Mouse (Mus musculus): Measurements from ENCODE around the gene Ern1. TPM values are rescaled to one million over a fixed set of nuclear protein-coding genes. Genes with fewer than 3 reads are reported as not detected.

Ern1 gene
- polyA plus RNA-seq, 1 experiment, result 18.1 TPM

GRCm38 (mm10) chr11:106392597-106393330 is 94.9 kb downstream of the Ern1 start:
- TF ChIP-seq POLR2A (IDR thresholded peaks at IDR 0.05; ENCODE audit: control insufficient read depth, extremely low read depth, insufficient read depth, low read length, poor library complexity) (no peak), CTCF (IDR thresholded peaks at IDR 0.05; ENCODE audit: borderline replicate concordance, control insufficient read depth, extremely low read depth, insufficient read depth, low read length, poor library complexity) (no peak)
- Histone ChIP-seq H3K27me3 (ENCODE audit: control insufficient read depth, insufficient read depth, low read length) (no peaks in the 10 kb centered on the region), H3K4me1 (replicated peaks; ENCODE audit: control insufficient read depth, insufficient read depth, low read length) (peaks cover 14% of the 10 kb centered on the region), H3K27ac (ENCODE audit: control insufficient read depth, insufficient read depth, low read length) (no peak overlapping the region), H3K4me3 (ENCODE audit: control insufficient read depth, insufficient read depth, low read length) (no peak overlapping the region), H3K36me3 (ENCODE audit: control insufficient read depth, insufficient read depth, low read length) (no peaks in the 10 kb centered on the region)
- DNase-seq, result no peak
- 83% methylated on average over 7 of the region's 7 CpGs for WGBS

DNA sequence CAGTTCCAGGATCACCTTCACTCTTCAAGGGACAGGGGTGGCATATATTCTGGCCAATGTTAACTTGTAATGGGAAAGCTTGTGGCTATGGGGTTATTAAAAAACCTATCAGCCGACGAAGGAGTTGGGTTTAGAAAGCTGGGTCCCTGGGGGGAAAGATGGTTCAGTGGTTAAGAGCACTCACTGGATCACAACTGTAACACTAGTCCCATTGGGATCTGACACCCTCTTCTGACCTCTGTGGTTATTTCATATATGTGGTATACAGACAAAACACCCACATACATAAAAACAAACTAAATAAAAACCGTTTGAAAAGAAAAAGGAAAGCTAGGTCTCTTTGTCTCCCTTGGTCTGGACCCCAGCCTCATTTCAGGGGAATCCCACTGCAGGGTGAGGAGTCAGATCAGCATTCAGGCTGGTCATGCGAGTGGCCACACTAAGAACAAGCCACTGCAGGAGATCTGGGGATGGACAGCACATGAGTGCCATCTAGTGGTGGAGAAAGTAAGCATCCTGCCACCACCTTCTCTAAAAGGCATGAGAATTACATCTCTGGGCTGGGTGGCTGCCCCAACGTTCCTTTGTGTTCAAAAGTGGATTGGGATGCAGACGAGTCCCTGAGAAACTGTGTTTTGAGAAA is 96.0 kb downstream of the Ern1 start:
- 40% methylated on average over 6 of the region's 6 CpGs for WGBS
- TF ChIP-seq CTCF (IDR thresholded peaks at IDR 0.05; ENCODE audit: borderline replicate concordance, control insufficient read depth, extremely low read depth, insufficient read depth, low read length, poor library complexity), result peak; percentile 58; the same call in 1 of the 2 replicates
- TF ChIP-seq POLR2A (IDR thresholded peaks at IDR 0.05; ENCODE audit: control insufficient read depth, extremely low read depth, insufficient read depth, low read length, poor library complexity), result no peak
- Histone ChIP-seq H3K27me3 (ENCODE audit: control insufficient read depth, insufficient read depth, low read length) (no peaks in the 10 kb centered on the region), H3K27ac (ENCODE audit: control insufficient read depth, insufficient read depth, low read length) (no peak overlapping the region), H3K4me1 (replicated peaks; ENCODE audit: control insufficient read depth, insufficient read depth, low read length) (peaks cover 14% of the 10 kb centered on the region), H3K36me3 (ENCODE audit: control insufficient read depth, insufficient read depth, low read length) (no peaks in the 10 kb centered on the region), H3K4me3 (ENCODE audit: control insufficient read depth, insufficient read depth, low read length) (no peak overlapping the region)
- DNase-seq, result peak; percentile 70

DNA sequence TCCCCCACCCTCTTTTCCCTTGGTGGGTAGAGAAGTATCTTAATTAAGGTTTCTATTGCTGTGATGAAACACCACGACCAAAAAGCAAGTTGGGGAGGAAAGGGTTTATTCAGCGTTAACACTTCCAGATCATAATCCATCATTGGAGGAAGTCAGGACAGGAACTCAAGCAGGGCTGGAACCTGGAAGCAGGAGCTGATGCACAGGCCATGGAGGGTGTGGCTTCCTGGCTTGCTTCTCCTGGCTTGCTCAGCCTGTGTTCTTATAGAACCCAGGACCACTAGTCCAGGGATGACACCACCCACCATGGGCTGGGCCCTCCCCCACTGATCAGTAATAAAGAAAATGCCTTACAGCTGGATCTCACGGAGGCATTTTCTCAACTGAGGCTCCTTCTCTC is 96.9 kb downstream of the Ern1 start:
- H3K36me3 ChIP-seq (ENCODE audit: control insufficient read depth, insufficient read depth, low read length), result no peaks in the 10 kb centered on the region
- no peaks in the 10 kb centered on the region for H3K27me3 ChIP-seq (ENCODE audit: control insufficient read depth, insufficient read depth, low read length)
- no peak overlapping the region for H3K4me3 ChIP-seq (ENCODE audit: control insufficient read depth, insufficient read depth, low read length)
- no peak overlapping the region for H3K27ac ChIP-seq (ENCODE audit: control insufficient read depth, insufficient read depth, low read length)
- no peak for DNase-seq
- H3K4me1 ChIP-seq (replicated peaks; ENCODE audit: control insufficient read depth, insufficient read depth, low read length), result peaks cover 14% of the 10 kb centered on the region
- TF ChIP-seq CTCF (IDR thresholded peaks at IDR 0.05; ENCODE audit: borderline replicate concordance, control insufficient read depth, extremely low read depth, insufficient read depth, low read length, poor library complexity), result no peak
- 77% methylated on average over 3 of the region's 3 CpGs for WGBS

GRCm38 (mm10) chr11:106389611-106390010 is 98.0 kb downstream of the Ern1 start:
- H3K4me1 ChIP-seq (replicated peaks; ENCODE audit: control insufficient read depth, insufficient read depth, low read length), result peaks cover 14% of the 10 kb centered on the region
- no peaks in the 10 kb centered on the region for H3K36me3 ChIP-seq (ENCODE audit: control insufficient read depth, insufficient read depth, low read length)
- peak overlapping the region; percentile 70; the same call in 1 of the 2 replicates for H3K27ac ChIP-seq (ENCODE audit: control insufficient read depth, insufficient read depth, low read length)
- no peak for DNase-seq
- TF ChIP-seq POLR2A (IDR thresholded peaks at IDR 0.05; ENCODE audit: control insufficient read depth, extremely low read depth, insufficient read depth, low read length, poor library complexity) (no peak), CTCF (IDR thresholded peaks at IDR 0.05; ENCODE audit: borderline replicate concordance, control insufficient read depth, extremely low read depth, insufficient read depth, low read length, poor library complexity) (no peak)
- WGBS, result 42% methylated on average over 3 of the region's 3 CpGs
- no peaks in the 10 kb centered on the region for H3K27me3 ChIP-seq (ENCODE audit: control insufficient read depth, insufficient read depth, low read length)
- no peak overlapping the region for H3K4me3 ChIP-seq (ENCODE audit: control insufficient read depth, insufficient read depth, low read length)

GRCm38 (mm10) chr11:106387791-106388216 is 99.8 kb downstream of the Ern1 start, which contains the start of gene Icam2:
Gene Icam2, minus strand, starts transcription at chr11:106388075.
- 0 out of 2 replicates have a peak, but pooled peaks cover 7% of the 10 kb centered on the region for H3K36me3 ChIP-seq (ENCODE audit: control insufficient read depth, insufficient read depth, low read length)
- WGBS, result 7% methylated on average over 6 of the region's 6 CpGs
- H3K27ac ChIP-seq (ENCODE audit: control insufficient read depth, insufficient read depth, low read length), result peak within 1 kb of the TSS; percentile 97
- no peak for TF ChIP-seq CTCF (IDR thresholded peaks at IDR 0.05; ENCODE audit: borderline replicate concordance, control insufficient read depth, extremely low read depth, insufficient read depth, low read length, poor library complexity)
- TF ChIP-seq POLR2A (IDR thresholded peaks at IDR 0.05; ENCODE audit: control insufficient read depth, extremely low read depth, insufficient read depth, low read length, poor library complexity), result peak; percentile 82
- H3K4me1 ChIP-seq (replicated peaks; ENCODE audit: control insufficient read depth, insufficient read depth, low read length), result peaks cover 17% of the 10 kb centered on the region
- peak within 1 kb of the TSS; percentile 66 for H3K4me3 ChIP-seq (ENCODE audit: control insufficient read depth, insufficient read depth, low read length)
- DNase-seq, result peak; percentile 77
- no peaks in the 10 kb centered on the region for H3K27me3 ChIP-seq (ENCODE audit: control insufficient read depth, insufficient read depth, low read length)

DNA sequence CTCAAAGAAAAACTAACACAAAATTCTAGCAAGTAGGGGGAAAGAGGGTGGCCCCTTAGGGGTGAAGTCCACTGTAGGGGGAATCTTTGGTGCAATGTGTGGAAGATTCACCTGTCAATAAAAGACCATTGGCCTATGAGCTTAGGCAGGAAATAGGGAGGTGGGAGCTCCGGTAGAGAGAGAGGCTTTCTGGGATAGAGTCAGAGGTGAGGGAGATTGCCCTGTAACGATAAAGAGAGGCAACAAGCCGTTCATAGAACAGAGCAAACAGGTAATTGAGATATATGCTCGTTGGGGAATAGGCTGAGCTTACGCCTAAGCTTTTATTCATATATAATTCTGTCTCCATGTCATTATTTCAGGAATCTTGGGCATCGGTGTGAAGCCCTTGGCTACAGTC is 100.6 kb downstream of the Ern1 start:
- no peaks in the 10 kb centered on the region for H3K27me3 ChIP-seq (ENCODE audit: control insufficient read depth, insufficient read depth, low read length)
- H3K27ac ChIP-seq (ENCODE audit: control insufficient read depth, insufficient read depth, low read length), result peak overlapping the region; percentile 97; the same call in 1 of the 2 replicates
- TF ChIP-seq CTCF (IDR thresholded peaks at IDR 0.05; ENCODE audit: borderline replicate concordance, control insufficient read depth, extremely low read depth, insufficient read depth, low read length, poor library complexity) (no peak), POLR2A (IDR thresholded peaks at IDR 0.05; ENCODE audit: control insufficient read depth, extremely low read depth, insufficient read depth, low read length, poor library complexity) (no peak)
- H3K4me3 ChIP-seq (ENCODE audit: control insufficient read depth, insufficient read depth, low read length), result peak overlapping the region; percentile 66; the same call in 1 of the 2 replicates
- peaks cover 10% of the 10 kb centered on the region; the same call in 1 of the 2 replicates for H3K36me3 ChIP-seq (ENCODE audit: control insufficient read depth, insufficient read depth, low read length)
- H3K4me1 ChIP-seq (replicated peaks; ENCODE audit: control insufficient read depth, insufficient read depth, low read length), result peaks cover 17% of the 10 kb centered on the region
- 13% methylated on average over 6 of the region's 6 CpGs for WGBS
- DNase-seq, result peak; percentile 54

All from thymus, adult 2 months (tissue).